Mouse (Mus musculus): ENCODE measurements at regions not wholly inside any gene's neighbourhood (a gene's known extent, or its start where the extent isn't known, plus 50 kb on each side); places are given as distances from the start of the nearest gene placed in this dataset.
A peak's percentile ranks its signal among the peaks of the same experiment; 100 is the strongest.

DNA sequence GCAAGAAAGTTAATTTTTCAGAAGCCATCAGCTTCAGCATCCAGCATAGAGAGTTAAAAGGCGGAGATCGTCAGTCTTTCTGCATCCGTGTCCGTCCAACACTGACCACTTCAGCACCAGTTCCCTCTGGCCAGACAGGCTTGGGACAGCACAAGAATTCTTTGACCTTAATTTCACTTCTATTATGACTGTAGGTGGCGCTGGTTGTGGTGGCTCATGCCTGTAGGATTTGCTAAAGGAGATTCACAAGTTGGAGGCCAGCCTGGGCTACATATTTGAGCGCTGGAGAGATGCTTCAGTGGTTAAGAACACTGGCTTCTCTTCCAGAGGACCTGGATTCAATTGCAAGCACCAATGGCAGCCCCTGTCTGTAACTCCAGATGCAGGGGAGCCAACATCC, 66.0 kb downstream of the Amer2 start:
- DNase-seq (ENCODE audit: low read depth, low spot score): no peak

DNA sequence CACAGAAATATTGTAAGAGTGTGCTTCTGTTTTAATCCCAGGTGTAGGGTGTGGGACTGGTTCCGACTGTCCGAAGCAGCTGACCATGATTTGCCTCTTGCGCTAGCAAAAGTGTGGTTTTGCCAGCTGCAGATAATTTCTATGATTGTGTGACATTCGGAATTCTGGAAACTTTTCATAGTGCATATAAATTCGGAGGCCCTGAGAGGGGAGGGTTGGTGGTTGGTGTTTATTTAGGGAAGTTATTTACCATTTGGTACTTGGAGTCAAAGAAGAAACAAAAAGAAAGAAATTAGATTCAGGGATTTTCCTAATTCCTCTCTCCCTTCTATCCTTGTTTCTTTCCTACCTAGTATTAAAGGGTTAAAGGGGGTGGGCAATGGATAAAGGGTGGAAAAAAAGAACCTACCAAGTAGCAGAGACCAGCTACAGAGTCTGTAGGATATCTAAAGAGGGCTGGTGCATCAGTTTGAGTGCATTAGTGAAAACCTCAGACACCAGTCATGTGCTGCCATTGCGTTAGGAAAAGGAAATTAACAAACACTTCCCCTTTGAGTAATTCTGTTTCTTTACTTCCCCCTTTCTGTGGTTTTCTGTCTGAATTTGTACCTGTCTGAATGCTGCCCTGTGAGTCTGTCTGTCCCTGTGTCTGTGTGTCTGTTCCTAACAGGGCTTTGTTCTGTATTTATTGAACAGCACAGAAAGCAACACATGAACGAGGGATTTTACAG, 70.9 kb downstream of the Amer2 start:
- no peak for DNase-seq (ENCODE audit: low read depth, low spot score)

DNA sequence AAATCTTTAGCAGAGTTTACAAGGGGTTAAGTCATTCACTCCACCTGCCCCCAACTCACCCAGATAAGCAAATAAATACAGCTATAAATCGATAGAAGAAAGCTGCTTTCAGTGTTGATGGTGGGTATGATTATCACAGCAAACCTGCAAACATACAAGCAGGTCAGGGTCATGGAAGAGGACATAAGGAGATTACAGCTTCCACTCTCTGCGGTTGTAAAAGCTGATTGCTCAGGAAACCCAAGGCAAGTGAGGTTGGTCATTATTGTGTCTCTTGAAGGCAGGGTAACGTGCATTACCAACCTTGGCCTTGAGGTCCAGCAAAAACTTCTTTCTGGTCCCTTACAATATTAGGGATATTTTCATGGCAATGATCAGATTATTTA, 71.5 kb downstream of the Amer2 start:
- DNase-seq (ENCODE audit: low read depth, low spot score): no peak

GRCm38 (mm10) chr14:60446037-60446436, 73.0 kb downstream of the Amer2 start:
- DNase-seq (ENCODE audit: low read depth, low spot score): no peak

GRCm38 (mm10) chr14:60451216-60451615, 78.2 kb downstream of the Amer2 start:
- DNase-seq (ENCODE audit: low read depth, low spot score): no peak

- no peak for DNase-seq (ENCODE audit: low read depth, low spot score)
These were observed 78.6 kb downstream of the Amer2 start for GRCm38 (mm10) chr14:60451684-60452083.

DNA sequence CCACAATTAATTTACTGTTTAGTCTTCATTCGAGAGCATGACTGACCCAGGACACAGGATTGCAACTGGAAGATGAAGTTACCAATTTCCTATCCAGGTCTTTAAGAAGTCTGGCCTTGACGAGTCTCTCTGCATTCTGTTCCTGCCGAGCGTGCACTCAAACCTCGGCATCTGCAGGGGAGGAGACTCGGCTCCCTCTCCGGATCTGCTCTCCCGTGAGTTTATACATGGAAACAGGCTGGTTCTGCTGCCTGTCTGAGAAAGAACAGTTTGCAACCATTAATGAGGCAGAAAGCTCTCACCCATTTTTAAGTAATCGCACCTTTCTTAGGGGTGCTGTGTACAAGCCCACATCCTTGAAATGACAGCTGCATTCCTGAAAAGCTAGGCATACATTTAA, 83.7 kb downstream of the Amer2 start:
- DNase-seq (ENCODE audit: low read depth, low spot score): no peak

DNA sequence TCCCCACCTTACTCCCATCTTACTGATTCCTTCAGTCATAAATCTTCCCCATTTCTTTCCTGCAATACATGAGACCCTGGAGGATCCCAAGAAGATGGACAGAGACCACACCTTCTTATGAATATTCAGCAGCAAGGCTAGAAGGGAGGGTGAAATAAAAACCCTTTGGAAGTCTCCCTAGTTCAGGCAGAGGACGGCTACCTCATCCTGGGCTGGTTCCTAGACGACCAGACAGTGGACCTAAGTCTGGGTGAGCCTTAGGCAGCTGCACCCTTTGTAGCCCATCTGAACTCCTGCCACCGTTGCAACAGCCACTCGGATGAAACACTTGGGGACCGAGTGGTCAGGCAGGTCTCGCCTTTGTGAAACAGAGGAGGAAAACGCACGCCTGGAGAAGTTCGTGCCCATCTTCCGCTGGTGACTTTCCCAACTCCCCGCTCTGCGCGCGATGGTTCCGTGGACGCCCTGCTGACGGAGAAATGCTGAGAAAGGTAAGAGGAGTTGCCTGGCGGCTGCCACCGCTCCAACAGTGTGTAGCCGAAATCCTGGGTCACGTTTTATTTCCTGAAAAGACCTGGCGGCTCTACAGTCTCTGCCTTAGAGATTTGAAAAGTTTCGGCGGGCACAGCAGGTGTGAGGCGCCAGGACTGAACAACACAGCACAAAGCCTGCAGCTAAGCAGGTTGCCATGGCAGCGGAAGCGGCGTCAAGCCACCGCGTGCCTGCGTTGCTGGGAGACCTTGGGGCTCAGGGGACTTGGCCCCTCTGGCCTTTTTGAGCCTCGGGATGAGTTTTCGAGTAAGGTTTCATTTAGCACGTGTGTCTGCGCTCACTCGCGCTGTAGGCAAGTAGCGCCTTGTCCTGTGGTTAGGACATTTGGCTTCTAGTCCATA, 112.2 kb downstream of the Amer2 start:
- DNase-seq (ENCODE audit: low read depth, low spot score): no peak

GRCm38 (mm10) chr14:60485889-60486274, 112.8 kb downstream of the Amer2 start:
- DNase-seq (ENCODE audit: low read depth, low spot score): no peak

DNA sequence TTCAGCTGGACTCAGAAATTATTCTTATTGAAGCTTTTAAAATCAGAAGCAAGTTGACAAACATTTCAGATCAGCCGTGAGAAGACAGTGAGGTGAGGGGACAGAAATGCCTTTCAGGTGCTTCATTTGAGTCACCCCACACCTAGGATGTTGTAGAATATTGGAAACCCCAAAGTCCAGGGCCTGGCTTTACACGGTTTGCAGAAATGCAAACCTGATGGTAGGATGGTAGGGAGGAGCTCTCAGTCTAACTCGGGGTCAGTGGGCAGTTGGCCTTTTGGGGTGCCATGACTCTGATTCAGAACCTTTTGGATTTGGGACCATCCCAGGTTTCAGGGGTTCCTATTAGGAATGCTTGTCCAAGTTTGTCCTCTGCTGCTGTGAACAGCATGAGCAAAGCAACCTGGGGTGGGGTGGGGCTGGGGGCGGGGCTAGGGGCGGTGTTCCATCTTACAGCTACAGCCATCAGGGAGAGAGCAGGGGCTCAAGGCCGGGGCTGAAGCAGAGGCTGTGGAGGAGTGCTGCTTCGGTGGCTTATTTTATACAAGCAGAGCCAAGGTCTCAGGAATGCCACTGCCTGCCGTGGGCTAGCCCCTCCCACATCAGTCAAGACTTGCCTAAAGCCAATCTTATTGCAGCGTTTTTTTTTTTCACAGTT, 113.3 kb downstream of the Amer2 start:
- DNase-seq (ENCODE audit: low read depth, low spot score): no peak

DNA sequence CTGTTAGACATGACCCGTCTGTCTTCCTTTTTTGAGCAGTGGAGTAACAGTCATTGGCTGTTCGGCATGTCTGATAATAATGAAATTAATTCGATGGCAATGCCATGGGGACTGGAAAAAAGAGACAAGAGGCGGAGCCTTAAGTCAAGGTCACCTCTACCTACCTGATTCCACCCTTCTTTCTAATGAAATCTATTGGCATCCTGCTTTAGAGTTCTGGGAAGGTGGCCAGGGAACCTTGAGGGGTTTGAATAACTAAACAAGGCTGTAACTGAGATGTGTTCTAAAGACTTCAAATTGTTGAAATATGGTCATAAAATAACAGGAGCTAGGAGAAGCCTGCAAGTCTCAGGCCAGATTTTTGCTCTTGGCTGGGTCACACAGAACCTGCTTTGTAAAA, 116.1 kb downstream of the Amer2 start:
- DNase-seq (ENCODE audit: low read depth, low spot score): no peak

DNA sequence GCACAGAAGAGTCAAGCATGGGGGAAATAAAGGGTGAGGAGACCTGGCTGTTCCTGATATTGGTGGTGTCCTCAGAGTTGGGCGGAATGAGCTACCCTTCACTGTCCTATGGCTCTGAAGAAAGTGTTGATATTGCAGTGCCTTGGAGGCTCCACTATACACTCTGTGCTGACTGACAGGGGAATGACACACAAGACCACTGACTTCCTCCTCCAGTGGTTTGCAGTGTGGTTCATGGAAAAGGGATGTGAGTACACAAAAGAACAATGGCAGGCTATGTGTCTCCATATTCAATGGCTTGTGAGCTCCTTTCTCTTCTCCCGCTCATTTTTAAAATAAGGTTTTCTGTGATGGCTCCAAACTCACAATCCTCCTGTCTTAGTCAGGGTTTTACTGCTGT, 117.8 kb downstream of the Amer2 start:
- no peak for DNase-seq (ENCODE audit: low read depth, low spot score)

DNA sequence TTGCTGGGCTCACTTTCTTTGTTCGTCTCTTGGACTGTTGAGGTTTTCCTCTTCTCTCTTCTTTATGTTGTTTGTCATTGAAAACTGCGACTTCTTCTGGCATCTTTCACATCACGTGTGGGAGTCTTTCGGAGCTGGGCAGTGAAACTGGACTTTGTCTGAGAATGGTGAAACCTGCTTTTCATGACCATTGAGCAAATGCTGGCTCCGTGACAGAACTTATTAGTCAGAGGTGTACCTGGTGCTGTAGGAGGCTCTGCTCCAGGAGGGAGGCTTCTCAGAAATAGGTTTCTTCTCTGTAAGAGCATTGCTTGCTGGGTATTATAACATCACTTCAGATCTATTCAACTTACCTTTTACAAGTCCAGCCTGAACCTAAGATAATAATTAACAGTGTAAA, 122.4 kb downstream of the Amer2 start:
- no peak for DNase-seq (ENCODE audit: low read depth, low spot score)

DNA sequence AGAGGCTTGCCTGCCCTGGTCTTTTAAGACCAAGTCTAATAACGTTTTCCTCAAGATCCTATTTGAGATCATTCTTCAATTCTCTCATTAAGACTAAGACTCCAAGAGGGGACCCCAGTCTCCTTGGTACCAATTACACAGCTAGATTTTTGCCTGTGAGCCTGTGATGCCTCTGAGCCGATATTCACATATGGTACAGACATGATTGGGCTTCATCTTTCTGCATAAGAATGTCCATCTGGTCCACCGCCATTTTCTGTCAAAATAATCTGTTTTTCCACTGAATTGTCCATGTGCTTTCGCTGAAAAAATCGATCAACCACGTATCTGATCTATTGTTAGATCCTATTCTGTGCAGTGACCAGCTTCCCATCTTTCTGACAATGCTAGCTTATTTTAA, 129.5 kb downstream of the Amer2 start:
- DNase-seq (ENCODE audit: low read depth, low spot score): no peak

DNA sequence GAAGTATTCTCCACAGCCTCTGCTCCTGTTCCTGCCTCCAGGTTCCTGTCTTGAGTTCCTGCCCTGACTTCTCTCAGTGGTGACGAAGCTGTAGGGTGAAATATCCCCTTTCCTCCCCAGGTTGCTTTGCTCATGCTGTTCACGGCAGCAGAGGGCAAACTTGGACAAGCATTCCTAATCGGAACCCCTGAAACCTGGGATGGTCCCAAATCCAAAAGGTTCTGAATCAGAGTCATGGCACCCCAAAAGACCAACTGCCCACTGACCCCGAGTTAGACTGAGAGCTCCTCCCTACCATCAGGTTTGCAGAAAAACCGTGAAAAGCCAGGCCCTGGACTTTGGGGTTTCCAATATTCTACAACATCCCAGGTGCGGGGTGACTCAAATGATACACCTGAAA, 128.7 kb upstream of the Spata13 start:
- no peak for DNase-seq (ENCODE audit: low read depth, low spot score)

GRCm38 (mm10) chr14:60506296-60506695, 127.5 kb upstream of the Spata13 start:
- DNase-seq (ENCODE audit: low read depth, low spot score): no peak

GRCm38 (mm10) chr14:60513560-60513959, 120.2 kb upstream of the Spata13 start:
- peak; percentile 43 for DNase-seq (ENCODE audit: low read depth, low spot score)

DNA sequence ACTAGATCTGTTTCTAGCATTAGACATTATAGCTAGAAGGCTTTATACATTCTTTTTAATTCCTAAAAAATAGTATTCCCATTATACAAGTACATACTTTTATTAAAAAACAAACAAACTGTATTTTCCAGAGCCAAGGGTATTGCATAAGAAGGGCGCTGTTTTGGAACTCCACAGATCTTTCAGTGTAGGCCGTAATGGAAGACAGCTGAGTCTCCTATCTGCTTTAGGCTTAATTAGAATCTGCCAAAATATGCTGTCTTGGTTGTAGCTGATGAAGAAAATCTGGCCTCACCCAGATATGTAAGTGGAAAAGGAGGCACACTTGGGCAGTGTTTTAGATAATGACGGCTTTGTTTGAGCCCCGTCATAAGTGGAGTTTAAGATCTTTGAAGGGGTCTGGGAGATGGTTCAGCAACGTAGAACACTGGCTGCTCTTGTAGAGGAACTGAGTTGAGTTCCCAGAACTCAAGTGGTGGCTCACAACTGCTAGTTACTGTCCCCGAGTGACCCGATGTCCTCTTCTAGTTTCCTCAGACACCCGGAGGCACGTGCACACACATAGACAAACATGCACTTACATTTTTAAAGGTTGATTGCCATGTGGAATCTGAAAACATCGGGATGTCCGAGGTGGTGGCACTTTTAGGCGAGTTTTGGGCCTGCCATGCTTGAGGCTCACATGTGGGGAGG, 118.6 kb upstream of the Spata13 start:
- no peak for DNase-seq (ENCODE audit: low read depth, low spot score)

DNA sequence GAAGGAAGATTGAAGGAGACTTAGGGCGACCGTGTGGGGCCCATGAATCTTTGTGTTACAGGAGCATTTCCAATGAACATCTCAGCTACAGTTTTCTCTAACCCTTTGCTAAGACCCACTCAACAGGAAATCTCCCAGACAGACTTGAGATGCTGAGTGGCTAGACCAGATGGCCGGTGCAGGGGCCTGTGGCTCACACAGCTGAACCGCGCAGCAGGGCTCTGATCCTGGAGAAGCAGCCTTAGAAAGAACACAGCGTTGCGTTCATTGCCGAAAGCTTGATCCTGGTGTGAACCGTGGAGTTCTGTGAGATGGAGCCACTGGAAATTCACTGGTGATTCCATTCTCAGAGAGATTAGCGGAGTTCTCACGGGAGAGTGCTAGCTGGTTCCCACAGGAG, 115.9 kb upstream of the Spata13 start:
- DNase-seq (ENCODE audit: low read depth, low spot score): no peak

- DNase-seq (ENCODE audit: low read depth, low spot score): no peak
These were observed 110.8 kb upstream of the Spata13 start for GRCm38 (mm10) chr14:60523010-60523409.

DNA sequence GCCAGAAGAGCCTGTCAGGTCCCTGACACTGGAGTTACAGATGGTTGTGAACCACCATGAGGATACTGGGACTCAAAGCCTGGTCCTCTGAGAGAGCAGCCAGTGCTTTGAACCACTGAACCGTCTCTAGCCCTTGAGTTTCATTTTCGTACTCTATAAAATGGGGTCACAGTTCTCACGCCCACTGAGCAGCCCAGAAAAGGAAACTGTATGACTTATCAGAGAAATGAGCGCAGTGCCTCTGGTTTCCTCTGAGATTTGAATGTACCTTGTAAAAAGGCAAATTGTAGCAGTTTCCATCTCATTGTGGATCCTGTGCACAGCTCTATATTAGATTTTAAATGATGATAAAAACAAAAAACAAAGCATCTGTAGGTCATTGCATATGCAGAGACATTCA, 108.9 kb upstream of the Spata13 start:
- no peak for DNase-seq (ENCODE audit: low read depth, low spot score)
